Mouse (Mus musculus): ENCODE results near the gene Mlx. TPM values are rescaled to one million over a fixed set of nuclear protein-coding genes. Genes with fewer than 3 reads are reported as not detected.

Gene Mlx
- total RNA-seq, 1 experiment: 42.0 TPM

GRCm38 (mm10) chr11:101127075-101127474, 40.0 kb downstream of the Mlx start:
- H3K27ac ChIP-seq (ENCODE audit: insufficient read depth, low read depth, low read length, poor library complexity, severe bottlenecking): no peak overlapping the region
- in situ Hi-C loops (cut with MboI; ENCODE audit: low sequenced_read_pairs in 2 of 2, unreplicated experiment in 2 of 2): no loop called here
- H3K4me3 ChIP-seq (ENCODE audit: insufficient read depth in 1 of 2, low read depth in 1 of 2, low read length in 2 of 2, poor library complexity in 1 of 2, severe bottlenecking in 1 of 2): no peak overlapping the region
- no peak for TF ChIP-seq HCFC1 (IDR thresholded peaks at IDR 0.05; ENCODE audit: borderline replicate concordance, insufficient read depth, low read length)
- no peak for TF ChIP-seq ZC3H11A (IDR thresholded peaks at IDR 0.05; ENCODE audit: borderline replicate concordance, low read depth, low read length)
- no peak for TF ChIP-seq MAFK (IDR thresholded peaks at IDR 0.05; ENCODE audit: insufficient read depth, low read depth, low read length)
- TF ChIP-seq ZNF384 (IDR thresholded peaks at IDR 0.05; ENCODE audit: low read depth, low read length): no peak
- no peak for TF ChIP-seq CHD2 (IDR thresholded peaks at IDR 0.05; ENCODE audit: low read depth, low read length)
- DNase-seq (ENCODE audit: low read depth, low spot score): no peak
- H3K9ac ChIP-seq (ENCODE audit: insufficient read depth, low read depth, low read length, poor library complexity, severe bottlenecking): no peak overlapping the region
- H3K4me1 ChIP-seq (ENCODE audit: control insufficient read depth in 2 of 2, insufficient read depth in 2 of 2, low read length in 2 of 2, poor library complexity in 1 of 2): peaks cover 0 to 2% of the 10 kb centered on the region in 2 experiments; a peak in 1 of 4 replicates
- H3K9me3 ChIP-seq (ENCODE audit: control insufficient read depth, insufficient read depth, low read depth, low read length): no peaks in the 10 kb centered on the region
- peaks cover 19% of the 10 kb centered on the region; the same call in 1 of the 2 replicates for H3K36me3 ChIP-seq (ENCODE audit: control insufficient read depth, insufficient read depth, low read length, poor library complexity, severe bottlenecking)

GRCm38 (mm10) chr11:101128996-101129577, 42.0 kb downstream of the Mlx start:
- peaks cover 0 to 2% of the 10 kb centered on the region in 2 experiments; a peak in 1 of 4 replicates for H3K4me1 ChIP-seq (ENCODE audit: control insufficient read depth in 2 of 2, insufficient read depth in 2 of 2, low read length in 2 of 2, poor library complexity in 1 of 2)
- in situ Hi-C loops (cut with MboI; ENCODE audit: low sequenced_read_pairs in 2 of 2, unreplicated experiment in 2 of 2): no loop called here
- H3K4me3 ChIP-seq (ENCODE audit: insufficient read depth in 1 of 2, low read depth in 1 of 2, low read length in 2 of 2, poor library complexity in 1 of 2, severe bottlenecking in 1 of 2): no peak overlapping the region
- no peak overlapping the region for H3K27ac ChIP-seq (ENCODE audit: insufficient read depth, low read depth, low read length, poor library complexity, severe bottlenecking)
- TF ChIP-seq CHD2 (IDR thresholded peaks at IDR 0.05; ENCODE audit: low read depth, low read length) (no peak), HCFC1 (IDR thresholded peaks at IDR 0.05; ENCODE audit: borderline replicate concordance, insufficient read depth, low read length) (no peak), ZNF384 (IDR thresholded peaks at IDR 0.05; ENCODE audit: low read depth, low read length) (no peak), ZC3H11A (IDR thresholded peaks at IDR 0.05; ENCODE audit: borderline replicate concordance, low read depth, low read length) (no peak), MAFK (IDR thresholded peaks at IDR 0.05; ENCODE audit: insufficient read depth, low read depth, low read length) (no peak)
- H3K36me3 ChIP-seq (ENCODE audit: control insufficient read depth, insufficient read depth, low read length, poor library complexity, severe bottlenecking): peaks cover 15% of the 10 kb centered on the region; the same call in 1 of the 2 replicates
- H3K9ac ChIP-seq (ENCODE audit: insufficient read depth, low read depth, low read length, poor library complexity, severe bottlenecking): no peak overlapping the region
- no peaks in the 10 kb centered on the region for H3K9me3 ChIP-seq (ENCODE audit: control insufficient read depth, insufficient read depth, low read depth, low read length)
- DNase-seq (ENCODE audit: low read depth, low spot score): no peak

GRCm38 (mm10) chr11:101130056-101130756, 43.1 kb downstream of the Mlx start:
- Histone ChIP-seq H3K27ac (ENCODE audit: insufficient read depth, low read depth, low read length, poor library complexity, severe bottlenecking) (no peak overlapping the region), H3K4me1 (ENCODE audit: control insufficient read depth in 2 of 2, insufficient read depth in 2 of 2, low read length in 2 of 2, poor library complexity in 1 of 2) (peaks cover 0 to 2% of the 10 kb centered on the region in 2 experiments; a peak in 1 of 4 replicates), H3K9ac (ENCODE audit: insufficient read depth, low read depth, low read length, poor library complexity, severe bottlenecking) (no peak overlapping the region), H3K9me3 (ENCODE audit: control insufficient read depth, insufficient read depth, low read depth, low read length) (no peaks in the 10 kb centered on the region), H3K4me3 (ENCODE audit: insufficient read depth in 1 of 2, low read depth in 1 of 2, low read length in 2 of 2, poor library complexity in 1 of 2, severe bottlenecking in 1 of 2) (no peak overlapping the region), H3K36me3 (ENCODE audit: control insufficient read depth, insufficient read depth, low read length, poor library complexity, severe bottlenecking) (peaks cover 12% of the 10 kb centered on the region; the same call in 1 of the 2 replicates)
- TF ChIP-seq ZNF384 (IDR thresholded peaks at IDR 0.05; ENCODE audit: low read depth, low read length) (no peak), CHD2 (IDR thresholded peaks at IDR 0.05; ENCODE audit: low read depth, low read length) (no peak), MAFK (IDR thresholded peaks at IDR 0.05; ENCODE audit: insufficient read depth, low read depth, low read length) (no peak), HCFC1 (IDR thresholded peaks at IDR 0.05; ENCODE audit: borderline replicate concordance, insufficient read depth, low read length) (no peak), ZC3H11A (IDR thresholded peaks at IDR 0.05; ENCODE audit: borderline replicate concordance, low read depth, low read length) (no peak)
- in situ Hi-C loops (cut with MboI; ENCODE audit: low sequenced_read_pairs in 2 of 2, unreplicated experiment in 2 of 2): no loop called here
- DNase-seq (ENCODE audit: low read depth, low spot score): no peak

GRCm38 (mm10) chr11:101131187-101131586, 44.1 kb downstream of the Mlx start:
- no peak overlapping the region for H3K9ac ChIP-seq (ENCODE audit: insufficient read depth, low read depth, low read length, poor library complexity, severe bottlenecking)
- no peaks in the 10 kb centered on the region for H3K9me3 ChIP-seq (ENCODE audit: control insufficient read depth, insufficient read depth, low read depth, low read length)
- no peak for TF ChIP-seq ZC3H11A (IDR thresholded peaks at IDR 0.05; ENCODE audit: borderline replicate concordance, low read depth, low read length)
- no peak for TF ChIP-seq CHD2 (IDR thresholded peaks at IDR 0.05; ENCODE audit: low read depth, low read length)
- no peak for TF ChIP-seq HCFC1 (IDR thresholded peaks at IDR 0.05; ENCODE audit: borderline replicate concordance, insufficient read depth, low read length)
- no peak for TF ChIP-seq ZNF384 (IDR thresholded peaks at IDR 0.05; ENCODE audit: low read depth, low read length)
- TF ChIP-seq MAFK (IDR thresholded peaks at IDR 0.05; ENCODE audit: insufficient read depth, low read depth, low read length): no peak
- H3K4me3 ChIP-seq (ENCODE audit: insufficient read depth in 1 of 2, low read depth in 1 of 2, low read length in 2 of 2, poor library complexity in 1 of 2, severe bottlenecking in 1 of 2): no peak overlapping the region
- H3K4me1 ChIP-seq (ENCODE audit: control insufficient read depth in 2 of 2, insufficient read depth in 2 of 2, low read length in 2 of 2, poor library complexity in 1 of 2): peaks cover 0 to 2% of the 10 kb centered on the region in 2 experiments; a peak in 1 of 4 replicates
- no peak for DNase-seq (ENCODE audit: low read depth, low spot score)
- no peak overlapping the region for H3K27ac ChIP-seq (ENCODE audit: insufficient read depth, low read depth, low read length, poor library complexity, severe bottlenecking)
- H3K36me3 ChIP-seq (ENCODE audit: control insufficient read depth, insufficient read depth, low read length, poor library complexity, severe bottlenecking): 0 out of 2 replicates have a peak, but pooled peaks cover 4% of the 10 kb centered on the region
- in situ Hi-C loops (cut with MboI; ENCODE audit: low sequenced_read_pairs in 2 of 2, unreplicated experiment in 2 of 2): no loop called here
